Mouse (Mus musculus) forebrain, embryonic 11.5 days (tissue): ENCODE results near the gene Stat1. TPM values are rescaled to one million over a fixed set of nuclear protein-coding genes. Genes with fewer than 3 reads are reported as not detected.

Experiments
- ATAC-seq: fragments of 200-750 bp; cut with Nextera tagmentation; replicated peaks from 2 replicates; pipeline ENCODE4 v1.8.0; 2017; ENCODE audit warnings: moderate TSS enrichment; ENCODE audit not compliant: low FRiP score
- DNase-seq: peaks from one replicate; pipeline ENCODE4 v3.0.0-alpha.2; 2017; ENCODE audit warnings: low spot score
- H3K27ac ChIP-seq: fragments of 300-500 bp; sonication (generic); 2 replicates; pipeline ENCODE4 v1.5.1; 2014; ENCODE audit warnings: low read depth, low read length
- H3K27me3 ChIP-seq: fragments of 300-500 bp; sonication (generic); 2 replicates; pipeline ENCODE4 v1.6.1; 2014; ENCODE audit warnings: mild to moderate bottlenecking, low read length, mixed read lengths; ENCODE audit not compliant: control insufficient read depth, insufficient read depth
- H3K36me3 ChIP-seq: fragments of 300-500 bp; sonication (generic); 2 replicates; pipeline ENCODE4 v1.6.1; 2014; ENCODE audit warnings: mild to moderate bottlenecking, low read length, moderate library complexity, mixed read lengths; ENCODE audit not compliant: control insufficient read depth, insufficient read depth
- H3K4me1 ChIP-seq: fragments of 300-500 bp; sonication (generic); replicated peaks from 2 replicates; pipeline ENCODE4 v1.6.1; 2014; ENCODE audit warnings: low read length, mixed read lengths; ENCODE audit not compliant: control insufficient read depth, insufficient read depth
- H3K4me2 ChIP-seq: fragments of 300-500 bp; sonication (generic); 2 replicates; pipeline ENCODE4 v1.6.1; 2014; ENCODE audit warnings: low read depth, mild to moderate bottlenecking, low read length, moderate library complexity, mixed read lengths; ENCODE audit not compliant: severe bottlenecking
- H3K4me3 ChIP-seq: fragments of 300-500 bp; sonication (generic); 2 replicates; pipeline ENCODE4 v1.5.1; 2014; ENCODE audit warnings: low read depth, low read length
- H3K9ac ChIP-seq: fragments of 300-500 bp; sonication (generic); 2 replicates; pipeline ENCODE4 v1.6.1; 2014; ENCODE audit warnings: low read length
- H3K9me3 ChIP-seq: fragments of 300-500 bp; sonication (generic); 2 replicates; pipeline ENCODE4 v1.6.1; 2016; ENCODE audit warnings: low read length, mixed read lengths; ENCODE audit not compliant: control insufficient read depth
- WGBS: fragments of 180-500 bp; shearing (Covaris S2); extraction: QIAGEN DNeasy Blood & Tissue Kit; methylation state at CpG from one replicate; pipeline ENCODE4 v1.1.7; 2014; 5-methylcytosine and 5-hydroxymethylcytosine counted together
- polyA plus RNA-seq: library from polyadenylated mRNA; unstranded; fragments of >200 nt; fragmentation: Nextera tagmentation; extraction: Ambion mirVana; gene quantifications from 2 replicates; pipeline ENCODE4 v1.2.1, GENCODE M21; 2014

The Stat1 gene
- polyA plus RNA-seq, 1 experiment from 2014 or later, result 15.6 TPM

DNA sequence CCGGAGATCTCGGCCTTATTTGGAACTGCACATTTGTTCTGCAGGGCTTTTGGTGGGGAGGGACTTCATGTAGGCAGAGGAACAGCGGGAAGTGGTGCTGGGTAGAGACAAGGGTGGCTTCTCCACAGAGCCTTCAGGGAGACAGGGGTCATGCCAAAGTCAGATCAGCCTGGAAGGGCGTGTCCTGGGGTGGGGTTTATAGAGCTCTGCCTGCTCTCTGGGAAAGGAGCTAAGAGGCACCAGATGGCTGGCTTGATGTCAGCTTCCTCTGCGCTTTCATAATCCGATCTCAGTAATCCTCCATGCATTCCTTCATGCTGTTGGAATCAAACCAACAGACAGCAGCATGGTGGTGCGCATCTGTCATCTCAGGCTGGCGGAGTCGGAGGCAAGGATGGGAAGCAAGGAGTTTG lies 30.7 kb downstream of the Stat1 start:
- no peaks in the 10 kb centered on the region for H3K9me3 ChIP-seq
- DNase-seq (no peak), ATAC-seq (no peak)
- H3K27ac ChIP-seq, result no peak overlapping the region
- no peaks in the 10 kb centered on the region for H3K36me3 ChIP-seq
- H3K4me3 ChIP-seq, result no peak overlapping the region
- H3K9ac ChIP-seq, result no peak overlapping the region
- WGBS, result 63% methylated on average over 9 of the region's 9 CpGs
- H3K4me2 ChIP-seq, result no peak overlapping the region
- no peaks in the 10 kb centered on the region for H3K4me1 ChIP-seq
- no peaks in the 10 kb centered on the region for H3K27me3 ChIP-seq

DNA sequence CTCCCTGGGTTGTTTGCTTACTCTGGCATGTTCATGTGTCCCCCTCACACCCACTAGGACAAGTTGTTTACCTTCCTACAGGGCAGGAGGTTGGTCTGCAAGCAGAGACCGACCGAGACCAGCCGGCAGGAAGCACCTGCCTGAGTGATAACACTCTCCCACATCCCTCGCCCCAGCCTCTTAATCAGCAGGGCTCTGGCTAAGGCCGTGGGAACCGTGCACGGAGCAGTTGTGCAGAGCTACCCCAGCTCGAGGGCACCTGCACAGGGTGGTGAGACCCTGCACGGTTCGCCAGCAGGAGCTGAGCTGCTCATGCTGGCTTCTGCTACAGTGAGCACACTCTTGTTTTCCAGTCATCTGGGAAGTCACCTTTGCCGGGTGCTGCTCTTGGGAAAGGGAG lies 31.4 kb downstream of the Stat1 start:
- Histone ChIP-seq H3K9ac (no peak overlapping the region), H3K27ac (no peak overlapping the region), H3K4me2 (no peak overlapping the region), H3K4me1 (no peaks in the 10 kb centered on the region), H3K9me3 (no peaks in the 10 kb centered on the region), H3K4me3 (no peak overlapping the region), H3K27me3 (no peaks in the 10 kb centered on the region), H3K36me3 (no peaks in the 10 kb centered on the region)
- no peak for ATAC-seq
- WGBS, result 58% methylated on average over 11 of the region's 11 CpGs
- DNase-seq, result no peak

DNA sequence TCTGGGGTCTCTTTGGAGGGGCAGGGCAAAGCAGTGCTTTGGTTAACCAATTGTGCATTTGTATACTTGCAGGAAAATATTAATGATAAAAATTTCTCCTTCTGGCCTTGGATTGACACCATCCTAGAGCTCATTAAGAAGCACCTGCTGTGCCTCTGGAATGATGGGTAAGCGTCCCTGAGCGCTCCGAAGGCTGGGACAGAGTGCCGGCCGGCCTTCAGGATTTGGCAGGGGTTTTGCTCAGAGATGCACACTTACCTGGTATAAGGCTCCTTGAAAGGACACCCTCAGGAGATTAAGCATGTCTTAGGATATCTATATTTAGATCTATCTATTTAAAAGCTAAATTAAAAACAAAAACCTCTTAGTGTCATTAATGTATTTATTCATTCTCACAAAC lies 31.9 kb downstream of the Stat1 start:
- WGBS, result 97% methylated on average over 5 of the region's 5 CpGs
- Histone ChIP-seq H3K9me3 (no peaks in the 10 kb centered on the region), H3K9ac (no peak overlapping the region), H3K4me2 (no peak overlapping the region), H3K27me3 (no peaks in the 10 kb centered on the region), H3K4me1 (no peaks in the 10 kb centered on the region), H3K36me3 (no peaks in the 10 kb centered on the region), H3K27ac (no peak overlapping the region), H3K4me3 (no peak overlapping the region)
- DNase-seq (no peak), ATAC-seq (no peak)

DNA sequence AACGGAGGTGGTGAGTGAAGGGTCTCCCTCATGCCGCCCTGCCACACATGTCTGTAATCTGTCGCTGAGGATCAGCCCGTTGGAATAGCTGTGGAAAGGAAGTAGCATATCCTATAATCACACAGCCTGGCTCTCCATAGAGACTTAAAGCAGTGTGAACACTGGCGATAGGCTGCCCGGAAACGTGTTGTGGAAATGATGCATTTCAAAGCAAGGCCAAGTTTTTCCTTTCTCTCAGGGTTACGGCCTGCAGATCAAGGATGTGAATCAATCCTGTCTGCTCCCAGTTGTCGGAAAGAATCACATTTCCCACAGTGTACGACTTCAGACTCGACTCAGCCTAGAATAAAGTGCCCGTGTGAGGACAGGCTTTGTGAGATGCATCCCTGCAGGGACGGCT lies 33.1 kb downstream of the Stat1 start:
- Histone ChIP-seq H3K9ac (no peak overlapping the region), H3K36me3 (no peaks in the 10 kb centered on the region), H3K4me3 (no peak overlapping the region), H3K27ac (no peak overlapping the region), H3K4me2 (no peak overlapping the region), H3K27me3 (no peaks in the 10 kb centered on the region), H3K9me3 (no peaks in the 10 kb centered on the region), H3K4me1 (no peaks in the 10 kb centered on the region)
- no peak for ATAC-seq
- 73% methylated on average over 13 of the region's 13 CpGs for WGBS
- DNase-seq, result no peak

DNA sequence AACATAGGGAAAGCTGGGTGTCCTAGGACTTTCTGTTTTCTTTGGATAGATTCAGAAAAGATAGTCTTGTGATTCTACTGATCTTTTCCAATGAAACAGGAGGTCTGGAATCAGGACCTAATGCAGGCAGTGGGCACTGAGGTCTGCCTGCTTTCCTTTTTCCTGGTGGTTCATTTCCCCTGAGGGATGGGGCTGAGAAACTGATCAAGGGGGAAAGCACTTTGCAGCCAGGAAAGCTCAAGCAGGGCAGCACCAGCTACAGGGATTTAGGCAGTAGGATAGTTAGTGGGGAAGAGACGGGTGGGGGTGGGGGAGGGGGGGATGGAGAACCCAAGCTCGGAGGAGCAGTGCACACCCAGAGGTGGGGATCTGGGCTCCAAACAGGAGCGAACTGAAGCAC lies 33.7 kb downstream of the Stat1 start:
- H3K9ac ChIP-seq, result no peak overlapping the region
- no peaks in the 10 kb centered on the region for H3K4me1 ChIP-seq
- 44% methylated on average over 3 of the region's 3 CpGs for WGBS
- H3K36me3 ChIP-seq, result no peaks in the 10 kb centered on the region
- H3K9me3 ChIP-seq, result no peaks in the 10 kb centered on the region
- no peak overlapping the region for H3K4me3 ChIP-seq
- H3K4me2 ChIP-seq, result no peak overlapping the region
- ATAC-seq (no peak), DNase-seq (no peak)
- H3K27me3 ChIP-seq, result no peaks in the 10 kb centered on the region
- no peak overlapping the region for H3K27ac ChIP-seq

DNA sequence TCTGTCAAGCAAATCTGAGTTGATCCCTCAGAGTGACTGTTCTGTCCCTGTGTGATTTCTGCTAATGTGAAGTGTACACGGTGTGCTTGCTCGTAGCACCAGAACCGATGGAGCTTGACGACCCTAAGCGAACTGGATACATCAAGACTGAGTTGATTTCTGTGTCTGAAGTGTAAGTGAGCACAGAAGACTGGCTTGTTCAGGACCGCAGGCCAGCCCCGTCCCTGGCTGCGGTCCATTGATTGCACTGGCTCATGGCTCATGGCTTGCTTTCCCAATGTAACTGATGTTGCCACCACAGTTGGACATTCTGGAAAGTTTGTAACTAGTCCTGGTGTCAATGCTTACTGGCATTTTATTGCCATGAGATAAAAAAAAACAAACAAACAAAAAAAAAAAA lies 35.6 kb downstream of the Stat1 start:
- WGBS, result 95% methylated on average over 8 of the region's 8 CpGs
- no peaks in the 10 kb centered on the region for H3K9me3 ChIP-seq
- DNase-seq (no peak), ATAC-seq (no peak)
- no peak overlapping the region for H3K4me3 ChIP-seq
- no peak overlapping the region for H3K27ac ChIP-seq
- no peaks in the 10 kb centered on the region for H3K4me1 ChIP-seq
- H3K36me3 ChIP-seq, result no peaks in the 10 kb centered on the region
- H3K27me3 ChIP-seq, result no peaks in the 10 kb centered on the region
- H3K4me2 ChIP-seq, result no peak overlapping the region
- H3K9ac ChIP-seq, result no peak overlapping the region

DNA sequence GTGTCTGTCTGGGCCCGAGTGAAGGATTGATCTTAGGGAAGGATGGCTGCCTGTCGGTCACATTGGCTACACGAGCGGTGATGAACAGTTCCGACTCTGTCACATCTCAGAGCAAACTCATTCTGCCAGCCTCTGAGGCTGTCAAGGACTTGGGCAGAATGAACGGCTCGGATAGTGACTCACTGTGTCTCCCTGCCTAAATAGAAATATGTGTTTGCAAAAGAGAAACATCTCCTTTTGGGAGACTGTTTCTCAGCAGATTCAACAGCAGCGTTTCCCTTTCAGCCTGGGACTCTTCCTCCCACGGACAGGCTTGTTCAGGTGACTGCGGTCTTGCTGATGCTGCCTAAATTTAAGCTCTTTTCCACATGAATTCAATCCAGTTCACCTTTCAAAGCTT lies 37.1 kb downstream of the Stat1 start:
- Histone ChIP-seq H3K4me3 (no peak overlapping the region), H3K27me3 (no peaks in the 10 kb centered on the region), H3K4me1 (no peaks in the 10 kb centered on the region), H3K9ac (no peak overlapping the region), H3K4me2 (no peak overlapping the region), H3K36me3 (no peaks in the 10 kb centered on the region), H3K27ac (no peak overlapping the region), H3K9me3 (no peaks in the 10 kb centered on the region)
- ATAC-seq (no peak), DNase-seq (no peak)
- 91% methylated on average over 10 of the region's 10 CpGs for whole genome bisulfite sequencing

DNA sequence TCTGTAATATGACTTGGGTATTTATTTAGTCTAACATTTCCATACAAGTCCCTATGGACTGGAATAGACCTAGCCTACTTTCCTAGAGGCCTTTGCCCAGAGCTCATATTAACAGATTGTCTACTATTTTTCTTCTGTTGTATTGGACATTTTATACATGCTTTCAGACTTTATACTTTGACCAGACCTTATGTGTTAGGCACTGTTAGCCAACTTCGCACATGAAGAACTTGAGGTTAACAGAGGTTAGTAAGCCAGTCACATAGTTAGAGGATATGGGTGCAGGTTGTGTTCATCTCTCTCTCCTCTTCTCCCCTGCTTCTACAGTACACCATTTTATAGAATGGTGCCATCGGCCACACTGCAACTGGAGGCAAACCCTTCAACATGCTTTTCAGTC lies 38.8 kb downstream of the Stat1 start:
- WGBS, result 96% methylated on average over 2 of the region's 2 CpGs
- no peak overlapping the region for H3K4me2 ChIP-seq
- H3K36me3 ChIP-seq, result no peaks in the 10 kb centered on the region
- ATAC-seq (no peak), DNase-seq (no peak)
- H3K9me3 ChIP-seq, result no peaks in the 10 kb centered on the region
- H3K4me1 ChIP-seq, result no peaks in the 10 kb centered on the region
- H3K27ac ChIP-seq, result no peak overlapping the region
- no peak overlapping the region for H3K9ac ChIP-seq
- no peaks in the 10 kb centered on the region for H3K27me3 ChIP-seq
- H3K4me3 ChIP-seq, result no peak overlapping the region

DNA sequence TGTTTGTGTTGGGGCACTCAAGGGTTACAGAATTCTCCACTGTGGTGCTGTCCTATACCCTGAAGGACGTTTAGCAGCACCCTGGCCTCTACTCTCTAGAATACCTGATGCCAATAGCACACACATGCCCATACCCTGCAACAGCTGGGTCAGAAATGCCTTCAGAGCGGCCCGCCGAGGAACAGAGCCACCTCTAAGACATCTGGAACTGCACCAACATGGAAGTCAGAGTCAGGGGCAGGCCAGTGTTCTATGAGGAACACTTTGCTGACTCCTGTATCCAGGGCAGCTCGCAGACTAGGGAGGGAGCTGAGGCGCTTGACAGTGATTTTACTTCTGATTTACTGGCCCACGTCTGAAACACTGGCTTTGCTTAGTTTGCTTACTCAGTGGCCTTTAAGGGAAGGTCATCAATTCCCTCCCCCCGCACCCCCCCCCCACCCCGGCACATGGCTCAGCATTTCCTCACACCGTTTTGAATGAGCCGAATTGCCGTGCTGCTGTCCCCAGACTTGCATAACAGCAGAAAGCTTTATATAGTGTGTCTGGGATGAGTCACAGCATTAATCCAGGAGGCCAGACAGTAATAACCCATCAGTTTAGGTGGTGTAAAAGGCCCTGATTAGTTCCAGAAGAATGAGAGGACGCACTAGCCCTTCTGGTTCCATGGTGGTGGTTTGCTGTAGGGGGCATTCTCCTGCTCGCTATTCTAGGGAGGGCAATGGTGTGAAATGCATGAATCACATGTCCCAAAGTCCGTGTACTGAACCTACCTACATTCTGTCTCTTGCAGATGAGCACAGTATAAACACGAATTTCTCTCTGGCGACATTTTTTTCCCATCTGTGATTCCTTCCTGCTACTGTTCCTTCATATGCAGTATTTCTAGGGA lies 39.5 kb downstream of the Stat1 start:
- no peak for ATAC-seq
- no peak overlapping the region for H3K4me2 ChIP-seq
- no peak overlapping the region for H3K27ac ChIP-seq
- H3K4me1 ChIP-seq, result no peaks in the 10 kb centered on the region
- H3K9me3 ChIP-seq, result no peaks in the 10 kb centered on the region
- no peak overlapping the region for H3K9ac ChIP-seq
- 85% methylated on average over 17 of the region's 17 CpGs for WGBS
- H3K27me3 ChIP-seq, result no peaks in the 10 kb centered on the region
- no peaks in the 10 kb centered on the region for H3K36me3 ChIP-seq
- DNase-seq, result peak; percentile 35
- no peak overlapping the region for H3K4me3 ChIP-seq
